Mouse (Mus musculus) erythroid progenitor cell, adult 5-6 weeks (primary cell): ENCODE results near the gene Fbh1. TPM values are rescaled to one million over a fixed set of nuclear protein-coding genes. Genes with fewer than 3 reads are reported as not detected.

ENCODE experiments used
- total RNA-seq, 2 experiments: library from RNA; stranded (forward) in 1 of 2; stranded (reverse) in 1 of 2; fragments of 150-400 nt in 1 of 2; fragments of 186-747, 209-891 nt in 1 of 2; gene quantifications; 2 replicates each; pipeline versions ENCODE4 v1.2.3 to v1.2.4; 2015 to 2017; ENCODE audit warnings: low replicate concordance in 2 of 2

Gene Fbh1
- total RNA-seq, 2 experiments from 2014 or later: 13.5 to 35.6 TPM

Other genes starting within 250 kb of the Fbh1 start
- 8.0 and 14.1 TPM in 2 replicates for gene Pfkfb3, start 223.5 kb downstream of the Fbh1 start, total RNA-seq (2015; ENCODE audit: low replicate concordance)
- gene Pfkfb3, start 223.5 kb downstream of the Fbh1 start, total RNA-seq (2017; ENCODE audit: low replicate concordance): 1.1 and 3.2 TPM in 2 replicates
- 77.5 and 105 TPM in 2 replicates for gene Rbm17, start 173.4 kb downstream of the Fbh1 start, total RNA-seq (2015; ENCODE audit: low replicate concordance)
- gene Rbm17, start 173.4 kb downstream of the Fbh1 start, total RNA-seq (2017; ENCODE audit: low replicate concordance): 34.4 and 55.2 TPM in 2 replicates
- not detected in 2 replicates for gene Gm17490, start 151.3 kb downstream of the Fbh1 start, total RNA-seq (2015; ENCODE audit: low replicate concordance)
- not detected in 2 replicates for gene Gm17490, start 151.3 kb downstream of the Fbh1 start, total RNA-seq (2017; ENCODE audit: low replicate concordance)
- gene Il2ra, start 134.8 kb downstream of the Fbh1 start, total RNA-seq (2015; ENCODE audit: low replicate concordance): 11.9 and 14.7 TPM in 2 replicates
- 1.3 and 5.4 TPM in 2 replicates for gene Il2ra, start 134.8 kb downstream of the Fbh1 start, total RNA-seq (2017; ENCODE audit: low replicate concordance)
- 7.2 TPM in 1 of 2 replicates, not detected in the other for gene Il15ra, start 72.3 kb downstream of the Fbh1 start, total RNA-seq (2015; ENCODE audit: low replicate concordance)
- 8.1 and 38.3 TPM in 2 replicates for gene Il15ra, start 72.3 kb downstream of the Fbh1 start, total RNA-seq (2017; ENCODE audit: low replicate concordance)
- gene Ankrd16, start 294 bp upstream of the Fbh1 start, total RNA-seq (2015; ENCODE audit: low replicate concordance): 10.1 and 38.6 TPM in 2 replicates
- gene Ankrd16, start 294 bp upstream of the Fbh1 start, total RNA-seq (2017; ENCODE audit: low replicate concordance): 5.4 and 15.9 TPM in 2 replicates